Mouse (Mus musculus) small intestine, adult 2 months (tissue): ENCODE results near the gene Pde4d.

Experiments
- CTCF ChIP-seq: fragments of 200-500 bp; IDR thresholded peaks from 2 replicates; pipeline ENCODE4 v1.5.1; 2012; ENCODE audit warnings: low read depth, mild to moderate bottlenecking, control low read depth, inconsistent platforms, low read length, moderate library complexity, mixed read lengths; ENCODE audit not compliant: insufficient replicate concordance, insufficient read length; ENCODE audit errors: extremely low read depth
- POLR2A ChIP-seq: fragments of 200-500 bp; IDR thresholded peaks from 2 replicates; pipeline ENCODE4 v1.6.1; 2012; ENCODE audit warnings: low read depth, mild to moderate bottlenecking, control low read depth, inconsistent platforms, low read length, moderate library complexity

- TF ChIP-seq POLR2A (no peak), CTCF (no peak)
These were observed 1211.6 kb downstream of the Pde4d start for GRCm38 (mm10) chr13:109661345-109661744.
